Comparison of ENCODE assay signal across 14 mouse cellular contexts in the genomic region with DNA sequence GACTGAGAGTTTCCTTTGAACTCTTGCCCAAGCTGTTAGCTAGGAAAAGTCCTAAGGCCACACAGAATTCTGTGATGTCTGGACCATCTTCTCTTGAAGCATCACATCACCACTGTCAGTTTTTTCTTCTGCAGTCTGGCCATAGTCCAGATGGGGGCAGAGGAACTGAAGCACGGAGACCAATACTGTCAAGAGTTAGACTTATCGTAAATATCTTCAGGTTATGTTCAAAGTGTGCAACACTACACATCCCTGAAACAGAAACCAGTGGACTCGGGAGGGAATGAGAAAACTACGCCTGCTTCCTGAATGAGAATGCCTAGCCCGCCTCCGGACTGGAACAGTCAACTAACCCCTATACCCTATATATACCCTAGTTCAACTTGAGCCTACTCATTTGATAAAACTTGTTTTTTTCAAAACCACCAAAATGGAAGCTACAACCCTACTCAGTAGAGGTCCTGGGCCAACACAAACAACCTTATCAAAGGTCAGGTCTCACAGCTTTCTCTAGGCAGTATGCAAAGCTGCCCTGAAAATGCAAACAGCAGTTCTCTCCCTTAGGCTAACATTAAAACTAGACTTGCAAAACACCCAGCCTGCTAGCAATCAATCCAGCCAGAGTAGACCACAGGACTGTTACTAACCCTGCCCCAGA. TPM values are rescaled to one million over a fixed set of nuclear protein-coding genes. Genes with fewer than 3 reads are reported as not detected.
DNase-seq lines count a peak whose midpoint lies in the region; ATAC-seq and TF ChIP-seq lines count a peak whose summit lies in the region.
"Had no signal": no experiment of that assay in that cellular context is flagged by ENCODE, and none has a peak within 500 bp of the region (broad histone marks: within the 10 kb centered on the region; RNA-seq: fewer than 3 reads in every experiment).

No protein-coding gene starts in this region.

- H3K27me3 ChIP-seq in kidney, postnatal 0 days (ENCODE audit: insufficient read depth, low read length), result no peaks in the 10 kb centered on the region
- no peaks in the 10 kb centered on the region for H3K27me3 ChIP-seq in ES-Bruce4 (ENCODE audit: control insufficient read depth, insufficient read depth, low read length, poor library complexity, severe bottlenecking)
- H3K27me3 ChIP-seq in intestine, embryonic 16.5 days (replicated peaks; ENCODE audit: control insufficient read depth, insufficient read depth, low read length), result no peaks in the 10 kb centered on the region
- H3K27me3 ChIP-seq in splenic B cell, adult 2 months (ENCODE audit: control insufficient read depth, insufficient read depth, low read length, poor library complexity, severe bottlenecking), result no peaks in the 10 kb centered on the region
- no peaks in the 10 kb centered on the region for H3K27me3 ChIP-seq in forebrain, embryonic 15.5 days
- H3K27me3 ChIP-seq: hindbrain, embryonic 12.5 days had no signal

- H3K36me3 ChIP-seq in kidney, postnatal 0 days (ENCODE audit: insufficient read depth, low read length), result no peaks in the 10 kb centered on the region
- H3K36me3 ChIP-seq in ES-Bruce4 (ENCODE audit: control insufficient read depth, insufficient read depth, low read length, poor library complexity, severe bottlenecking), result no peaks in the 10 kb centered on the region
- H3K36me3 ChIP-seq in intestine, embryonic 16.5 days (ENCODE audit: control insufficient read depth, insufficient read depth, low read length), result no peaks in the 10 kb centered on the region
- peaks cover 8% of the 10 kb centered on the region; the same call in 1 of the 2 replicates for H3K36me3 ChIP-seq in splenic B cell, adult 2 months (ENCODE audit: control insufficient read depth, insufficient read depth, low read length, poor library complexity, severe bottlenecking)
- peaks cover 6% of the 10 kb centered on the region; the same call in 1 of the 2 replicates for H3K36me3 ChIP-seq in forebrain, embryonic 15.5 days
- H3K36me3 ChIP-seq: hindbrain, embryonic 12.5 days had no signal

- 37% methylated on average over 6 of the region's 6 CpGs for WGBS in kidney, postnatal 0 days
- 75% methylated on average over 6 of the region's 6 CpGs for WGBS in intestine, embryonic 16.5 days
- WGBS in forebrain, embryonic 15.5 days, result 90% methylated on average over 6 of the region's 6 CpGs

- no peak overlapping the region for H3K4me2 ChIP-seq in kidney, postnatal 0 days (ENCODE audit: low read length)
- no peak overlapping the region for H3K4me2 ChIP-seq in intestine, embryonic 16.5 days (ENCODE audit: low read depth, low read length)
- no peak overlapping the region for H3K4me2 ChIP-seq in forebrain, embryonic 15.5 days (replicated peaks)
- H3K4me2 ChIP-seq: hindbrain, embryonic 12.5 days had no signal

- DNase-seq in kidney, postnatal 0 days (ENCODE audit: low spot score), result no peak
- DNase-seq in kidney, adult 18-20 months, result no peak
- peak; percentile 35 for DNase-seq in splenic B cell, adult 2 months (ENCODE audit: low read depth, low spot score)
- DNase-seq in cerebellum, adult 9-10 months, result no peak
- DNase-seq in urinary bladder, adult 18-20 months (ENCODE audit: low spot score in 2 of 2), result no peak
- DNase-seq: adrenal gland, adult 8-10 months; cerebellum, postnatal 25 days; kidney, postnatal 4 days; right cerebral cortex, adult 18-20 months had no signal

- no peak for ATAC-seq in kidney, postnatal 0 days (replicated peaks; ENCODE audit: low FRiP score, low read depth)
- ATAC-seq in intestine, embryonic 16.5 days, result peak; percentile 60; the same call in 1 of the 2 replicates
- no peak for ATAC-seq in forebrain, embryonic 15.5 days (replicated peaks)

- TF ChIP-seq EP300 in ES-Bruce4 (IDR thresholded peaks at IDR 0.05; ENCODE audit: insufficient read depth, low read depth, low read length), result no peak

- no peaks in the 10 kb centered on the region for H3K9me3 ChIP-seq in kidney, postnatal 0 days (replicated peaks; ENCODE audit: low read length)
- H3K9me3 ChIP-seq in ES-Bruce4 (replicated peaks; ENCODE audit: control insufficient read depth, insufficient read depth, low read length, poor library complexity, severe bottlenecking), result no peaks in the 10 kb centered on the region
- no peaks in the 10 kb centered on the region for H3K9me3 ChIP-seq in intestine, embryonic 16.5 days (ENCODE audit: control insufficient read depth, low read length)
- no peaks in the 10 kb centered on the region for H3K9me3 ChIP-seq in forebrain, embryonic 15.5 days
- H3K9me3 ChIP-seq: embryonic facial prominence, embryonic 10.5 days; hindbrain, embryonic 12.5 days had no signal

- H3K9ac ChIP-seq in kidney, postnatal 0 days (ENCODE audit: low read depth, low read length), result no peak overlapping the region
- H3K9ac ChIP-seq in ES-Bruce4 (ENCODE audit: low read depth, poor library complexity, severe bottlenecking), result no peak overlapping the region
- no peak overlapping the region for H3K9ac ChIP-seq in intestine, embryonic 16.5 days (ENCODE audit: low read depth, low read length)
- H3K9ac ChIP-seq in forebrain, embryonic 15.5 days (replicated peaks), result no peak overlapping the region
- H3K9ac ChIP-seq: hindbrain, embryonic 12.5 days had no signal

- H3K4me3 ChIP-seq in kidney, postnatal 0 days (replicated peaks; ENCODE audit: low read depth, low read length), result no peak overlapping the region
- H3K4me3 ChIP-seq in ES-Bruce4 (ENCODE audit: low read depth, low read length), result no peak overlapping the region
- no peak overlapping the region for H3K4me3 ChIP-seq in intestine, embryonic 16.5 days (ENCODE audit: low read length)
- H3K4me3 ChIP-seq in forebrain, embryonic 15.5 days, result no peak overlapping the region
- H3K4me3 ChIP-seq: embryonic facial prominence, embryonic 10.5 days; hindbrain, embryonic 12.5 days had no signal

- peak; percentile 27; the same call in 1 of the 2 replicates for TF ChIP-seq CTCF in kidney, postnatal 0 days (IDR thresholded peaks at IDR 0.05; ENCODE audit: low read depth)
- no peak for TF ChIP-seq CTCF in ES-Bruce4 (IDR thresholded peaks at IDR 0.05; ENCODE audit: low read depth, low read length)

- no peak overlapping the region for H3K27ac ChIP-seq in kidney, postnatal 0 days
- H3K27ac ChIP-seq in ES-Bruce4 (ENCODE audit: insufficient read depth, low read length), result peak overlapping the region; percentile 78
- no peak overlapping the region for H3K27ac ChIP-seq in intestine, embryonic 16.5 days (ENCODE audit: low read length)
- no peak overlapping the region for H3K27ac ChIP-seq in forebrain, embryonic 15.5 days (replicated peaks)
- H3K27ac ChIP-seq: embryonic facial prominence, embryonic 10.5 days; hindbrain, embryonic 12.5 days had no signal

- H3K4me1 ChIP-seq in kidney, postnatal 0 days (replicated peaks; ENCODE audit: insufficient read depth, low read length), result peaks cover 9% of the 10 kb centered on the region
- H3K4me1 ChIP-seq in ES-Bruce4 (ENCODE audit: control insufficient read depth, insufficient read depth, low read length), result peaks cover 9% of the 10 kb centered on the region
- no peaks in the 10 kb centered on the region for H3K4me1 ChIP-seq in intestine, embryonic 16.5 days (ENCODE audit: control insufficient read depth, insufficient read depth, low read length)
- peaks cover 21% of the 10 kb centered on the region for H3K4me1 ChIP-seq in forebrain, embryonic 15.5 days

- TF ChIP-seq POLR2A in ES-Bruce4 (IDR thresholded peaks at IDR 0.05; ENCODE audit: insufficient read depth, low read length), result no peak

RNA-seq across cellular contexts. Expression of gene Tmem131l, which starts 37.4 kb away (rescaled TPM):
- 21.6 and 22.4 TPM in 2 replicates for polyA plus RNA-seq in kidney, postnatal 0 days (2015; fragmentation: Nextera tagmentation; extraction: Ambion mirVana)
- polyA plus RNA-seq in ES-Bruce4 (2011; ENCODE audit: insufficient read depth, insufficient read length, low read depth, missing spikeins), result 42.8 and 51.5 TPM in 2 replicates
- polyA plus RNA-seq in intestine, embryonic 16.5 days (2015; fragmentation: Nextera tagmentation; extraction: Ambion mirVana), result 18.2 and 19.8 TPM in 2 replicates
- polyA plus RNA-seq in forebrain, embryonic 15.5 days (2015; fragmentation: Nextera tagmentation; extraction: Ambion mirVana), result 125 and 130 TPM in 2 replicates
